ENCODE assay signal across 13 mouse cellular contexts in the genomic region with DNA sequence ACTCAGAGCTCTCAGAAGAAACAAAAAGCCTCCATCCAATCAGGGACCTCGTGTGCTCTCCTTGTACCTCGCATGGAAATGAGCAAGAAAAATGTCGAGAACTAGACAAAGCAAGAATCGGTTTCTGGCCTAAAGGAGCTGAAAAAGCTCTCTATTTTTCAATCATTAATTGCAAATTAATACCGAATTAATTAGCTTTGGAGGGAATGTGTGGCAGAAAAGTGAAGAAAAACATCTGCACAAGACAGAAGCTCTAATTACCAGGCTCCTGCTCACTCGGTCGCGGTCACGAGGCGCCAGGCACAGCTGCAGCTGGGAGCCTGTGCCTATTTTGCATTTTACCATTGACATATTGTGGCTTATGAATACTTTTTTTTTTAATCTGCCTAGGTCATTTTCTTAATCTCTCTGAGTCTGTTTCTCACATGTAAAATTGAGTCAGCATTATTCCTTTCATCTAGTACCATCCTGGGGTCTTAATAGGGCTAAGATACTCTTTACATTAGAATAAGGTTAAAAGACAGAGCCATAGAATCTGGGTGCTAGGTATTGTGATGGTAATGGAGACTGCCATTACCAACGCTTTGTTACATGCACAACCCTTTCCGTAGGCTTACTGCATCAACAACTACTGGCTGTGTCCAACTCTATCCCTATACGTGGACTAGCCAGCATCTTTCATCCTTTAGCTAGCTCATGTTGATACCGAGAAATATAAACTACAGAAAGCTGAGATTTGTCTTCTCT.
DNase-seq lines count a peak whose midpoint lies in the region; ATAC-seq and TF ChIP-seq lines count a peak whose summit lies in the region.
"Had no signal": no experiment of that assay in that cellular context is flagged by ENCODE, and none has a peak within 500 bp of the region (broad histone marks: within the 10 kb centered on the region; RNA-seq: fewer than 3 reads in every experiment).

No protein-coding gene starts in this region.

- H3K9me3 ChIP-seq in embryonic facial prominence, embryonic 11.5 days (replicated peaks; ENCODE audit: control insufficient read depth, low read length), result no peaks in the 10 kb centered on the region
- H3K9me3 ChIP-seq in hindbrain, embryonic 14.5 days (ENCODE audit: control insufficient read depth, low read length), result no peaks in the 10 kb centered on the region
- H3K9me3 ChIP-seq in intestine, embryonic 16.5 days (ENCODE audit: control insufficient read depth, low read length), result no peaks in the 10 kb centered on the region
- H3K9me3 ChIP-seq: heart, embryonic 15.5 days; liver, embryonic 15.5 days had no signal

- 35% methylated on average over 14 of the region's 14 CpGs for WGBS in embryonic facial prominence, embryonic 11.5 days
- 15% methylated on average over 14 of the region's 14 CpGs for WGBS in hindbrain, embryonic 14.5 days
- 17% methylated on average over 14 of the region's 14 CpGs for WGBS in olfactory bulb, adult 2 months
- WGBS in intestine, embryonic 16.5 days, result 51% methylated on average over 14 of the region's 14 CpGs

- no peak overlapping the region for H3K4me3 ChIP-seq in embryonic facial prominence, embryonic 11.5 days (ENCODE audit: low read depth, low read length)
- no peak overlapping the region; the same call in 1 of the 2 replicates for H3K4me3 ChIP-seq in hindbrain, embryonic 14.5 days (replicated peaks; ENCODE audit: low read length)
- H3K4me3 ChIP-seq in olfactory bulb, adult 2 months (ENCODE audit: insufficient read depth, low read depth, low read length), result no peak overlapping the region
- no peak overlapping the region for H3K4me3 ChIP-seq in intestine, embryonic 16.5 days (ENCODE audit: low read length)
- H3K4me3 ChIP-seq: heart, embryonic 15.5 days; liver, embryonic 15.5 days had no signal

- ATAC-seq in embryonic facial prominence, embryonic 11.5 days (replicated peaks; ENCODE audit: insufficient number of reproducible peaks, low FRiP score, low TSS enrichment, low read depth), result no peak
- ATAC-seq in hindbrain, embryonic 14.5 days (ENCODE audit: low FRiP score), result peak; percentile 59; the same call in 1 of the 2 replicates
- ATAC-seq in erythroid progenitor cell, adult 5-6 weeks (replicated peaks; ENCODE audit: low FRiP score, poor library complexity, severe bottlenecking), result no peak
- ATAC-seq in intestine, embryonic 16.5 days, result no peak

- no peak overlapping the region for H3K4me2 ChIP-seq in embryonic facial prominence, embryonic 11.5 days (ENCODE audit: low read depth, low read length)
- peak overlapping the region; percentile 39 for H3K4me2 ChIP-seq in hindbrain, embryonic 14.5 days (replicated peaks)
- H3K4me2 ChIP-seq in intestine, embryonic 16.5 days (ENCODE audit: low read depth, low read length), result no peak overlapping the region
- H3K4me2 ChIP-seq: heart, embryonic 15.5 days; liver, embryonic 15.5 days had no signal

- no peak overlapping the region for H3K9ac ChIP-seq in embryonic facial prominence, embryonic 11.5 days (replicated peaks; ENCODE audit: low read length)
- 0 out of 2 replicates have a peak overlapping the region, but pooled peaks have one; percentile 20 for H3K9ac ChIP-seq in hindbrain, embryonic 14.5 days
- no peak overlapping the region for H3K9ac ChIP-seq in intestine, embryonic 16.5 days (ENCODE audit: low read depth, low read length)
- H3K9ac ChIP-seq: heart, embryonic 15.5 days; liver, embryonic 15.5 days had no signal

- TF ChIP-seq CTCF in olfactory bulb, adult 2 months (IDR thresholded peaks at IDR 0.05; ENCODE audit: insufficient read depth, low read depth, low read length), result no peak

- H3K27ac ChIP-seq in embryonic facial prominence, embryonic 11.5 days (replicated peaks; ENCODE audit: low read depth, low read length), result no peak overlapping the region
- peak overlapping the region; percentile 79 for H3K27ac ChIP-seq in hindbrain, embryonic 14.5 days
- peak overlapping the region; percentile 78 for H3K27ac ChIP-seq in olfactory bulb, adult 2 months (ENCODE audit: insufficient read depth, low read depth, low read length)
- no peak overlapping the region for H3K27ac ChIP-seq in intestine, embryonic 16.5 days (ENCODE audit: low read length)
- H3K27ac ChIP-seq: heart, embryonic 15.5 days; kidney, postnatal 0 days; liver, embryonic 15.5 days had no signal

- no peaks in the 10 kb centered on the region for H3K4me1 ChIP-seq in embryonic facial prominence, embryonic 11.5 days (ENCODE audit: control insufficient read depth, insufficient read depth, low read length)
- H3K4me1 ChIP-seq in hindbrain, embryonic 14.5 days (replicated peaks; ENCODE audit: control insufficient read depth, insufficient read depth, low read length), result peaks cover 15% of the 10 kb centered on the region
- peaks cover 9% of the 10 kb centered on the region for H3K4me1 ChIP-seq in olfactory bulb, adult 2 months (ENCODE audit: control insufficient read depth, insufficient read depth, low read length)
- H3K4me1 ChIP-seq in intestine, embryonic 16.5 days (ENCODE audit: control insufficient read depth, insufficient read depth, low read length), result no peaks in the 10 kb centered on the region
- H3K4me1 ChIP-seq: liver, embryonic 15.5 days had no signal

- H3K36me3 ChIP-seq in embryonic facial prominence, embryonic 11.5 days (replicated peaks; ENCODE audit: control insufficient read depth, insufficient read depth, low read depth, low read length), result no peaks in the 10 kb centered on the region
- no peaks in the 10 kb centered on the region for H3K36me3 ChIP-seq in hindbrain, embryonic 14.5 days (replicated peaks; ENCODE audit: control insufficient read depth, insufficient read depth)
- no peaks in the 10 kb centered on the region for H3K36me3 ChIP-seq in intestine, embryonic 16.5 days (ENCODE audit: control insufficient read depth, insufficient read depth, low read length)
- H3K36me3 ChIP-seq: heart, embryonic 15.5 days; liver, embryonic 15.5 days had no signal

- no peak for TF ChIP-seq POLR2A in olfactory bulb, adult 2 months (IDR thresholded peaks at IDR 0.05; ENCODE audit: insufficient read depth, low read depth, low read length)

- no peaks in the 10 kb centered on the region for H3K27me3 ChIP-seq in embryonic facial prominence, embryonic 11.5 days (ENCODE audit: control insufficient read depth, insufficient read depth, low read length)
- no peaks in the 10 kb centered on the region for H3K27me3 ChIP-seq in hindbrain, embryonic 14.5 days (ENCODE audit: control insufficient read depth, insufficient read depth, low read length)
- 0 out of 2 replicates have a peak, but pooled peaks cover 3% of the 10 kb centered on the region for H3K27me3 ChIP-seq in intestine, embryonic 16.5 days (replicated peaks; ENCODE audit: control insufficient read depth, insufficient read depth, low read length)
- H3K27me3 ChIP-seq: heart, embryonic 15.5 days; liver, embryonic 15.5 days had no signal

- DNase-seq in right cerebral cortex, postnatal 10 days (ENCODE audit: low spot score in 2 of 2), result peak; percentile 41 to 49
- no peak for DNase-seq in right cerebral cortex, adult 2 months (ENCODE audit: low spot score in 2 of 2)
- DNase-seq in embryonic facial prominence, embryonic 11.5 days (ENCODE audit: low spot score), result peak; percentile 42
- peak; percentile 62 for DNase-seq in hindbrain, embryonic 14.5 days (ENCODE audit: low spot score)
- DNase-seq in urinary bladder, postnatal 36 days (ENCODE audit: low spot score in 2 of 2), result no peak
- DNase-seq: cerebellum, adult 11-12 months; gastrocnemius, postnatal 14 days had no signal

Comparison
In these comparisons a context has a peak if more than half of its experiments do, and no peak if none do; other contexts are left out.
1. DNase-seq: peak in right cerebral cortex, postnatal 10 days (2 of 2), embryonic facial prominence, embryonic 11.5 days (single experiment) and hindbrain, embryonic 14.5 days (single experiment); none in right cerebral cortex, adult 2 months (0 of 2) and urinary bladder, postnatal 36 days (0 of 2).
2. H3K27ac ChIP-seq: peak in hindbrain, embryonic 14.5 days (single experiment) and olfactory bulb, adult 2 months (single experiment); none in embryonic facial prominence, embryonic 11.5 days (single experiment) and intestine, embryonic 16.5 days (single experiment).